Mouse (Mus musculus) MEL (cell line): Measurements from ENCODE around the gene Mdc1.

ENCODE experiments used
- POLR2A ChIP-seq, 2 experiments: IDR thresholded peaks; 2 replicates each; pipeline ENCODE4 v1.6.1; 2011 to 2012; ENCODE audit warnings: low read length in 2 of 2, mild to moderate bottlenecking in 2 of 2, control low read depth in 1 of 2, improper control_type of control experiment in 1 of 2, low read depth in 1 of 2, moderate library complexity in 1 of 2; ENCODE audit not compliant: control insufficient read depth in 1 of 2, insufficient read depth in 1 of 2, poor library complexity in 1 of 2
- USF1 ChIP-seq: IDR thresholded peaks from 2 replicates; pipeline ENCODE4 v1.6.1; 2014; ENCODE audit warnings: low read depth, mild to moderate bottlenecking, inconsistent platforms, low read length, improper control_type of control experiment, moderate library complexity
- ZKSCAN1 ChIP-seq: IDR thresholded peaks from 2 replicates; pipeline ENCODE4 v1.6.1; 2012; ENCODE audit warnings: low read depth, mild to moderate bottlenecking, inconsistent platforms, low read length, improper control_type of control experiment, moderate library complexity

DNA sequence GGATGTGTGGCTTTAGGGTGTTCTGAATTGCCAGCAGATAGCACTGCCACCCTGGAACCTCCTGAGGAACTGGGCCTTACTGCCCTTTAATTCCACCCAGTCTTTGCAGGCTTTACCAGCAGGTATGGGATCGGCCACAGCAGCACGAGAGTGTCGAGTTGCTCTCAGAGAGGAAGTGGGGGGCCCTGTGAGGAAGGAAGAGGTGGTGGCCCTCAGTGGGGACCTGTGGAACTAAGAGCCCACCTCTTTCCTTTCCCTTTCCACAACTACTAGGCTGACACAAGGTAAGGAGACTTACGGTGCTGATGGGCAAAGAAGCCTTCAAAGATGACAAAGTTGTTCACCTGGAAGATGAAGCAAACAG is 62.7 kb downstream of the Mdc1 start:
- TF ChIP-seq POLR2A (IDR thresholded peaks at IDR 0.05; ENCODE audit: control insufficient read depth in 1 of 2, insufficient read depth in 1 of 2, low read depth in 1 of 2, low read length in 2 of 2, poor library complexity in 1 of 2) (no peak), USF1 (no peak), ZKSCAN1 (no peak)
